Mouse (Mus musculus) olfactory bulb, adult 2 months (tissue): ENCODE data around the gene Med9. TPM values are rescaled to one million over a fixed set of nuclear protein-coding genes. Genes with fewer than 3 reads are reported as not detected.
A peak's percentile ranks its signal among the peaks of the same experiment; 100 is the strongest.

Experiments
- H3K27ac ChIP-seq: fragments of 200-500 bp; 2 replicates; pipeline ENCODE4 v1.5.1; 2012; ENCODE audit warnings: low read depth, low read length; ENCODE audit not compliant: insufficient read depth
- H3K4me1 ChIP-seq: fragments of 200-500 bp; 2 replicates; pipeline ENCODE4 v1.6.1; 2012; ENCODE audit warnings: low read length; ENCODE audit not compliant: control insufficient read depth, insufficient read depth
- H3K4me3 ChIP-seq: fragments of 200-500 bp; 2 replicates; pipeline ENCODE4 v1.5.1; 2012; ENCODE audit warnings: mild to moderate bottlenecking, low read depth, low read length, moderate library complexity; ENCODE audit not compliant: insufficient read depth
- CTCF ChIP-seq: fragments of 200-500 bp; IDR thresholded peaks from 2 replicates; pipeline ENCODE4 v1.5.1; 2012; ENCODE audit warnings: low read depth, mild to moderate bottlenecking, low read length, moderate library complexity; ENCODE audit not compliant: insufficient read depth
- POLR2A ChIP-seq: fragments of 200-500 bp; IDR thresholded peaks from 2 replicates; pipeline ENCODE4 v1.6.1; 2012; ENCODE audit warnings: mild to moderate bottlenecking, low read depth, low read length, moderate library complexity; ENCODE audit not compliant: insufficient read depth
- WGBS: fragments of 180-500 bp; shearing (Covaris S2); methylation state at CpG from one replicate; pipeline ENCODE4 v1.1.7; 2018; 5-methylcytosine and 5-hydroxymethylcytosine counted together
- polyA plus RNA-seq: library from polyadenylated mRNA; stranded (reverse); fragments of >200 nt; gene quantifications from 2 replicates; pipeline ENCODE4 v1.2.4, GENCODE M21; 2012; ENCODE audit warnings: low replicate concordance; ENCODE audit not compliant: missing spikeins, insufficient read depth, insufficient read length

The Med9 gene
- not detected in 2 replicates for polyA plus RNA-seq

- Histone ChIP-seq H3K27ac (peak within 1 kb of the TSS; percentile 92), H3K4me3 (peak within 1 kb of the TSS; percentile 76), H3K4me1 (peaks cover 9% of the 10 kb centered on the region; the same call in 1 of the 2 replicates)
- no peak for TF ChIP-seq CTCF
- 0 out of 2 replicates have a peak, but pooled peaks have one; percentile 44 for TF ChIP-seq POLR2A
- WGBS = 1% methylated on average over 43 of the region's 43 CpGs
These were observed at the start of gene Med9 for GRCm38 (mm10) chr11:59947752-59948400. Med9 (plus strand) TSS chr11:59948206.

DNA sequence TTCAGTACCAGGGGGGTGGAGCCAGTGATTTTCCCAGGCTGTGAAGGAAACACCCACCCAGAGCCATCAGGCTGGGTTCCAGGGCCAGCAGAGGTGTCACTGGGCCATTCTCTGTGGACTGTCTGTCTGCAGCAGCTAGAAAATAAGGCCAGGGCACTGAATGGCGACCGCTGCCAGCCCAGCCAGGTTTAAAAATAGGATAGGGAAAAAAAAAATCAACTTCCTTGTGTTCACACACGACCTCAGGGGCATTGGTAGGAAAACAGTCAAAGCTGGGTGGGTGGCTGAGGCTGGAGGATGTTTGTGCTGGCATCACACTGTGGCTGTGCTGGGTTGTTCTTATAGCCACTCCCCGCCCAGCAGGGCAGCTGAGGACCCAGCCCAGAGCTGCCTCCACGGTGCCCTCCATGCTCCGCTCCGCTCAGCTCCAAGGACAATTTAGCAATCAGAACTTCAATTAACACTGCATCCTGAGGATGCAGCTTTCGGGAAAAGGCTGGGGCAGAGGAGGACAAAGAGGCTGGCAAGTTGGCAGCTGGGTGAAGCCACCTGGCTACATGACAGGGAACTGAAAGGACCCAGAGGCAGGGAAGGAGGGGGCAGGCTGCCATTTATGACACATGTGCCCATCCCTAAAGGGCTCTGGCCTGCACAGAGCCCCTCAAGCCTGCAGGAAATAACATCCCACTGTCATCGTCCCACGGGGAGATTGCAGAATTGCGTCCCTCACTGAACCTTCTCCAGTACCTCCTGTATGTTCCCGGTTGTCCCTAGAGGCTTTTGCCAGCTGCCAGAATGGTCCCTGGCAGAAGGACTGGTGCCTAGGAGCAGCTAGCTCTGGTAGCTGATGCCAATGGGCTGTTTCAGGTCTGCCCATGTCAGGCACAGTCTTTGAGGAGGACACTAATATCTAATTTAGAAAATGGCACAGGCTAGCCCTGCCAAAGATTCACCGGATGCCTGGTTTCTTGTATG is 48.0 kb upstream of the Med9 start:
- WGBS = 33% methylated on average over 13 of the region's 13 CpGs
- H3K4me1 ChIP-seq = peaks cover 28% of the 10 kb centered on the region
- TF ChIP-seq CTCF (no peak), POLR2A (no peak)
- no peak overlapping the region for H3K4me3 ChIP-seq
- H3K27ac ChIP-seq = peak overlapping the region; percentile 3; the same call in 1 of the 2 replicates

GRCm38 (mm10) chr11:59900995-59901394 is 47.0 kb upstream of the Med9 start:
- Histone ChIP-seq H3K4me3 (no peak overlapping the region), H3K4me1 (peaks cover 28% of the 10 kb centered on the region), H3K27ac (no peak overlapping the region)
- TF ChIP-seq CTCF (no peak), POLR2A (no peak)
- 88% methylated on average over 1 of the region's 1 CpGs for WGBS

DNA sequence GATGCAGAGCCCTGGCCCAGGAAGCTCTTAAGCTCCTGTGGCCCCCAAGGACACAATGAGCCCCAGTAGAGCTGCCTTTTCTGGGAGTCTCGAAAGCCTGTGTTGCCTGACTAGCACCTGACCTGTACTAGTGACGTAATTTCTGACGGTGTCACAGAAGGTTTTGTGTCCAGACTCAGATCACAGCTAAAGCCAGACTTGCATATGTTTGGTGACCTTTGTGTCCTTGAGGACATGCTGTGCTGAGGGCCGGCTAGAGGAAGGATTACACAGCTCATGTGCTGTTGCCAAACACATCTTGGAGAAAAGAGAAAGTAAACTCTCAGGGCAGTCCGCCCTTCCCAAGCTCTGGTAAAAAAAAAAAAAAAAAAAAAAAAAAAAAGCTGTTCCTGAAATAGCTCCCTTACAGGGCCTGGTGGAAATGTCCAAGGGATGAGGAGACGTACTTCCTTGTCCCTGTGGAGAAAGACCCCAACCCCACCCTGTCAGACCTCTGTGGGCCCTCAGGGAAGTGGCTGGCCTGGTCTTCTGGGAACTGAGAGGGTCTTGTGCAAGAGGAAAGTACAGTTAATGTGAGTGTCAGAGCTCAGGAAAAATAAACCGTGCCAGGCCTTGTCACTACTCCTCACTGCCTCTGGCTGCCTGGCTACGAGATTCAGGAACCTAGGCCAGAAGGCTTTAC is 45.8 kb upstream of the Med9 start:
- 57% methylated on average over 8 of the region's 8 CpGs for WGBS
- H3K4me3 ChIP-seq = no peak overlapping the region
- no peak overlapping the region; the same call in 1 of the 2 replicates for H3K27ac ChIP-seq
- H3K4me1 ChIP-seq = peaks cover 28% of the 10 kb centered on the region
- TF ChIP-seq POLR2A = no peak
- TF ChIP-seq CTCF = no peak

DNA sequence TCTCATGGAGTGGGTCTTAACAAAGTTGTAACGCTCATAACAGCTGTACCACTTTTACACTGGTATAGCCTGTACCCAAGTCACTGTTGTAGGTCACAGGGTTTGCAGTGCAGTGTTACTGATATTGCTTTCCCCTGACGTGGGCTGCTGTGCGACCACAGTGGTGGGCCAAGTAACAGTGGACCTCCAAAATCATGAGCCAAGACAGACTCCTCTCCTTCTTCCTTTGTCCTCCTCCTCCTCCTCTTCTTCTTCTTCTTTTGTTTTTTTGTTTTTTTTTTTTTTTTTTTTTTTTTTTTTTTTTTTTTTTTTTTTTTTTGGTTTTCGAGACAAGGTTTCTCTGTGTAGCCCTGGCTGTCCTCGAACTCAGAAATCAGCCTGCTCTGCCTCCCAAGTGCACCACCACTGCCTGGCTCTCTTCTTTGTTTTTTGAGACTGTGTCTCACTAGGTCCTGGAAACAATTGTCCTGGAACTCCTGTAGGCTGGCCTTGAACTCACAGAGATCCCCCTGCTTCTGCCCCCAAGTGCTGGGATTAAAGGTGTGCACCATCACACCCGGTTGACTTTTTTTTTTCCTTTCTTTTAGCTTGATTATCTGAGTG is 41.4 kb upstream of the Med9 start:
- no peak overlapping the region for H3K4me3 ChIP-seq
- H3K27ac ChIP-seq = no peak overlapping the region
- TF ChIP-seq CTCF = no peak
- no peak for TF ChIP-seq POLR2A
- peaks cover 4% of the 10 kb centered on the region; the same call in 1 of the 2 replicates for H3K4me1 ChIP-seq
- WGBS = 93% methylated on average over 6 of the region's 6 CpGs

DNA sequence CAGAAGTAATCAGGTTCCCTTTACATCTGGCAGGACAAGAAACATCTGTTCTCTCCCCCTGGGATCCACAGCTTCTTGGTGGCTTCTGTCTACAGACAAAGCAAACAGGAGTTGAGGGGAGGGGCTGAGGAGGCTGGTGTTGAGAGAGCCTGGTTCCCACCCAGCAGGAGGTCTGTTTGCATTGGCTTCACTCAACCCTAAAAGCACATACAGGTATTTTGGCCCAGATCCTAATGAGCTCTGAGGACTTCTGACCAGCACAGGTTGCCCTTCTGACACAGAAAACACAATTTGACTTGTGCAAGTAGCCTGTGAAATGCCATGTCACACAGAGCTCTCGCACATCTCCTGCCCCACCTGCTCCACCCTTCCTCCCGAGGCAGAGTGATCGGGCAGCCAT is 39.6 kb upstream of the Med9 start:
- TF ChIP-seq CTCF = no peak
- TF ChIP-seq POLR2A = no peak
- no peak overlapping the region for H3K4me3 ChIP-seq
- no peak overlapping the region for H3K27ac ChIP-seq
- 71% methylated on average over 3 of the region's 3 CpGs for WGBS
- no peaks in the 10 kb centered on the region for H3K4me1 ChIP-seq

DNA sequence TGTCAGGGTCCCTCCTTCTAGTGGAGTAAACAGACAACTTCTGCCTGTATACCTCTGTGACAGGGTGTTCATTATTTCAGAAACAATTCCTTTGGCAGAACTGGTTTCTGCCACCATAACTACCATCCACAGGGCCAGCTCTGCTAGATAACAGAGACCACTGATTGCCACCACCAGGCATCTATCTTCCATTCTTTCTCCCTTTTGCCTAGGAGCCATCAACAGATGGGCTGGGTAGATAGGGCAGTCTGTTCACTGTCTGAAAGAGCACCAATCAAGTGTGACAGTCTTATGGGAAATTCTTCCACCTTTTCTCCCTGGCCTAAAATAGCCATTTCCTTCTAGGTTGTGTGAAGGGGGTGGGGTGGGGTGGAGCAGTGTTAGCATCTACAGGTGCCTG is 37.4 kb upstream of the Med9 start:
- TF ChIP-seq POLR2A (no peak), CTCF (no peak)
- H3K27ac ChIP-seq = no peak overlapping the region
- no peak overlapping the region for H3K4me3 ChIP-seq
- no peaks in the 10 kb centered on the region for H3K4me1 ChIP-seq

DNA sequence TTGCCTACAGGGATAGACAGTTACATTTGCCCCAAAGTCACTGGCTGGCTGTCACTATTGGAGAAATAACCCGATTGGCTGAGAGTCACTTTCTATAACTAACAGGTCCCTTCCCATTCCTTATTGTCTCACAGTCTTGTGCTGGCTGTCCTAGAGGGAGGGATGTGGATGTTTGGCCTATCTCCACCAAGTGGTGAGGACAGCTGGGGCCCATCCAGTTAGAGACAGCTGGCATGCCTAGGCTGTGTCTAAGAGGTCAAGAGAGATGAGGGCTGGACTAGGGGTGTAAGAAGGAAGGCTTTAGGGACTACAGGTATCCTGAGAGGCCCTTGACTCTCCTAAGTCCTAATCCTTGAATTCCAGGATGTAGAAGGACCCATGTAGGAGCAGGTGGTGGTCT is 36.5 kb upstream of the Med9 start:
- Histone ChIP-seq H3K4me1 (no peaks in the 10 kb centered on the region), H3K27ac (no peak overlapping the region), H3K4me3 (no peak overlapping the region)
- WGBS = 75% methylated on average over 1 of the region's 1 CpGs
- TF ChIP-seq POLR2A (no peak), CTCF (no peak)

DNA sequence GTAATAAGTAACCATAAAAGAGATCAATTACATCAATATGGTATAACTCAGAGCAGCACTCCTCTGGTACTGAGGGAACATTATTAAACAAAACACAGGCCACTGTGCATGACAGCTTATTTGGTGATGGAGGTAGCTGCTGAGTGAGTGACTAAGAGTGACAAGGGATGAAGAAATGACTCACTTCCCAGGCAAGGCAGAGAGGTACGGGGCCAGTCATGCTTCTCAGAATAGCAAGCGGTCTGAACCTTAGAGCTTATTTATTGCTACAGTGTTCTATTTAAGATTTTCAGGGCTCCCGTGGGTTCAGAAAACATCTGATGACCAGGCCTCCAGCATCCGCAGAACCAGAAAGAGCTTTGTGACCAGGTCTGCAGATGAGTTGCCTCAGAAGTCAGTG is 34.3 kb upstream of the Med9 start:
- Histone ChIP-seq H3K27ac (no peak overlapping the region), H3K4me3 (no peak overlapping the region), H3K4me1 (no peaks in the 10 kb centered on the region)
- TF ChIP-seq CTCF = no peak
- TF ChIP-seq POLR2A = no peak
- WGBS = 87% methylated on average over 4 of the region's 4 CpGs
